Mouse (Mus musculus) common myeloid progenitor, adult 5-6 weeks (primary cell): ENCODE results near the gene Apbb2. TPM values are rescaled to one million over a fixed set of nuclear protein-coding genes. Genes with fewer than 3 reads are reported as not detected.

Source experiments
- ATAC-seq: replicated peaks from 2 replicates; pipeline ENCODE4 v1.8.0; 2016; ENCODE audit warnings: low read depth, mild to moderate bottlenecking, moderate TSS enrichment, inconsistent platforms; ENCODE audit not compliant: poor library complexity, severe bottlenecking
- total RNA-seq: library from RNA; stranded (forward); fragments of 200-1000, 187-1606 nt; gene quantifications from 2 replicates; pipeline ENCODE4 v1.2.3, GENCODE M21; 2017

The Apbb2 gene
- total RNA-seq, 1 experiment from 2014 or later: 0.87 TPM

- ATAC-seq: peak; percentile 13; the same call in 1 of the 2 replicates
These were observed 93.6 kb downstream of the Apbb2 start for GRCm38 (mm10) chr5:66525002-66525401.

GRCm38 (mm10) chr5:66523681-66524503, 94.7 kb downstream of the Apbb2 start:
- peak; percentile 96 for ATAC-seq

GRCm38 (mm10) chr5:66521250-66521649, 97.3 kb downstream of the Apbb2 start:
- no peak for ATAC-seq

GRCm38 (mm10) chr5:66519511-66519910, 99.1 kb downstream of the Apbb2 start:
- no peak for ATAC-seq

- ATAC-seq: no peak
These were observed 100.1 kb downstream of the Apbb2 start for GRCm38 (mm10) chr5:66518411-66519006.

GRCm38 (mm10) chr5:66517503-66517902, 101.1 kb downstream of the Apbb2 start:
- no peak for ATAC-seq

- no peak for ATAC-seq
These were observed 102.3 kb downstream of the Apbb2 start for GRCm38 (mm10) chr5:66516311-66516710.

GRCm38 (mm10) chr5:66515271-66515670, 103.3 kb downstream of the Apbb2 start:
- no peak for ATAC-seq

GRCm38 (mm10) chr5:66514659-66515058, 103.9 kb downstream of the Apbb2 start:
- no peak for ATAC-seq

- ATAC-seq: no peak
These were observed 105.2 kb downstream of the Apbb2 start for GRCm38 (mm10) chr5:66513412-66513811.

GRCm38 (mm10) chr5:66512519-66512918, 106.1 kb downstream of the Apbb2 start:
- ATAC-seq: no peak

GRCm38 (mm10) chr5:66510716-66511115, 107.9 kb downstream of the Apbb2 start:
- ATAC-seq: no peak

GRCm38 (mm10) chr5:66509151-66509550, 109.4 kb downstream of the Apbb2 start:
- no peak for ATAC-seq

GRCm38 (mm10) chr5:66505578-66505977, 113.0 kb downstream of the Apbb2 start:
- ATAC-seq: no peak

GRCm38 (mm10) chr5:66505071-66505470, 113.5 kb downstream of the Apbb2 start:
- ATAC-seq: no peak

GRCm38 (mm10) chr5:66504434-66504747, 114.2 kb downstream of the Apbb2 start:
- ATAC-seq: no peak

- ATAC-seq: no peak
These were observed 114.8 kb downstream of the Apbb2 start for GRCm38 (mm10) chr5:66503557-66504433.

- ATAC-seq: no peak
These were observed 115.6 kb downstream of the Apbb2 start for GRCm38 (mm10) chr5:66503033-66503432.

- no peak for ATAC-seq
These were observed 119.0 kb downstream of the Apbb2 start for GRCm38 (mm10) chr5:66499621-66500020.

GRCm38 (mm10) chr5:66498140-66498539, 120.4 kb downstream of the Apbb2 start:
- ATAC-seq: no peak
